Mouse (Mus musculus) ES-E14 (cell line): ENCODE measurements around the gene Gm11096.

Experiments used
- MAFK ChIP-seq: IDR thresholded peaks from 2 replicates; pipeline ENCODE4 v1.6.1; 2014; ENCODE audit warnings: mild to moderate bottlenecking, low read depth, low read length, inconsistent platforms; ENCODE audit not compliant: insufficient read depth
- ZC3H11A ChIP-seq: IDR thresholded peaks from 2 replicates; pipeline ENCODE4 v1.6.1; 2012; ENCODE audit warnings: low read depth, mild to moderate bottlenecking, inconsistent platforms, low read length, borderline replicate concordance
- ZNF384 ChIP-seq: IDR thresholded peaks from 2 replicates; pipeline ENCODE4 v1.6.1; 2012; ENCODE audit warnings: low read depth, low read length, inconsistent platforms

GRCm38 (mm10) chr17:81416361-81417114, 25.0 kb upstream of the Gm11096 start:
- no peak for TF ChIP-seq ZC3H11A
- TF ChIP-seq MAFK: no peak
- TF ChIP-seq ZNF384: no peak
